Mouse (Mus musculus) liver, postnatal 0 days (tissue): ENCODE measurements around the gene Cyren. TPM values are rescaled to one million over a fixed set of nuclear protein-coding genes. Genes with fewer than 3 reads are reported as not detected.

ENCODE experiments used
- ATAC-seq: fragments of 200-750 bp; cut with Nextera tagmentation; 2 replicates; pipeline ENCODE4 v1.8.0; 2017; ENCODE audit warnings: mild to moderate bottlenecking, moderate library complexity
- DNase-seq: peaks from one replicate; pipeline ENCODE4 v3.0.0-alpha.2; 2016
- H3K27ac ChIP-seq: fragments of 300-500 bp; sonication (generic); 2 replicates; pipeline ENCODE4 v1.5.1; 2014; ENCODE audit warnings: antibody characterized with exemption, moderate library complexity, mild to moderate bottlenecking, low read depth
- H3K27me3 ChIP-seq: fragments of 300-500 bp; sonication (generic); 2 replicates; pipeline ENCODE4 v1.6.1; 2014; ENCODE audit warnings: low read length, control low read depth, mixed read lengths; ENCODE audit not compliant: insufficient read depth
- H3K36me3 ChIP-seq: fragments of 300-500 bp; sonication (generic); replicated peaks from 2 replicates; pipeline ENCODE4 v1.6.1; 2014; ENCODE audit warnings: mild to moderate bottlenecking, control low read depth, low read length, moderate library complexity, mixed read lengths; ENCODE audit not compliant: insufficient read depth
- H3K4me1 ChIP-seq: fragments of 300-500 bp; sonication (generic); 2 replicates; pipeline ENCODE4 v1.6.1; 2014; ENCODE audit warnings: antibody characterized with exemption, mild to moderate bottlenecking, control low read depth; ENCODE audit not compliant: insufficient read depth
- H3K4me2 ChIP-seq: fragments of 300-500 bp; sonication (generic); 2 replicates; pipeline ENCODE4 v1.6.1; 2014; ENCODE audit warnings: low read depth, mild to moderate bottlenecking, low read length, moderate library complexity, mixed read lengths
- H3K4me3 ChIP-seq: fragments of 300-500 bp; sonication (generic); 2 replicates; pipeline ENCODE4 v1.5.1; 2014; ENCODE audit warnings: low read depth, low read length
- H3K9ac ChIP-seq: fragments of 300-500 bp; sonication (generic); replicated peaks from 2 replicates; pipeline ENCODE4 v1.6.1; 2014; ENCODE audit warnings: mild to moderate bottlenecking, moderate library complexity
- H3K9me3 ChIP-seq: fragments of 300-500 bp; sonication (generic); 2 replicates; pipeline ENCODE4 v1.6.1; 2016; ENCODE audit warnings: mild to moderate bottlenecking, control low read depth, low read length, mixed read lengths
- CTCF ChIP-seq: sonication (generic); IDR thresholded peaks from 2 replicates; pipeline ENCODE4 v1.5.1; 2016; ENCODE audit warnings: antibody characterized with exemption, low read depth
- EP300 ChIP-seq: IDR thresholded peaks from 2 replicates; pipeline ENCODE4 v1.6.1; 2016; ENCODE audit warnings: antibody characterized with exemption, low read depth, mild to moderate bottlenecking
- WGBS: fragments of 180-500 bp; shearing (Covaris S2); extraction: QIAGEN DNeasy Blood & Tissue Kit; methylation state at CpG from one replicate; pipeline ENCODE4 v1.1.7; 2014; ENCODE audit not compliant: insufficient replicate concordance; 5-methylcytosine and 5-hydroxymethylcytosine counted together
- polyA plus RNA-seq: library from polyadenylated mRNA; unstranded; fragments of >200 nt; fragmentation: Nextera tagmentation; extraction: Ambion mirVana; gene quantifications from 2 replicates; pipeline ENCODE4 v1.2.1, GENCODE M21; 2015

Cyren gene
- polyA plus RNA-seq, 1 experiment from 2014 or later, result 4.9 TPM

DNA sequence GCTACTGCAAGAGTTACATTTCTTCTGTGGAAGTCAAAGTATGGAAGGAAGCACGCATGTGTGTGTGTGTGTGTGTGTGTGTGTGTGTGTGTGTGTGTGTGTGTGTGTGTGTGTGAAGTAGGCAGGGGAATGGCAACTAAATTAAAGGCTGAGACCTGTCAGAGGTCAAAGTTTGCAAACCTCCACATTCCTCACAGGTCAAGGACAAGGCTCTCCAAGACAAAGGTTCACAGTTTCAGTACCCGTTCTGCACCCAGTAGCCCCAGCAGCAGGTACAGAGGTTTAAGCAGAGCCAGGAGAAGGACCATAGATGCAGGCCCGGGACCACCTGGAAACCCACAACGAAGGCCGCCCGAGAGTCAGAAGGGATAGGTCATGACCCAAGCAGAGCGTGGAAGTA, 41.3 kb upstream of the Cyren start:
- Histone ChIP-seq H3K4me2 (no peak overlapping the region), H3K27me3 (no peaks in the 10 kb centered on the region), H3K9ac (no peak overlapping the region), H3K9me3 (no peaks in the 10 kb centered on the region), H3K27ac (no peak overlapping the region), H3K36me3 (no peaks in the 10 kb centered on the region), H3K4me3 (no peak overlapping the region), H3K4me1 (no peaks in the 10 kb centered on the region)
- ATAC-seq (no peak), DNase-seq (no peak)
- TF ChIP-seq EP300 (no peak), CTCF (no peak)
- WGBS, result 78% methylated on average over 7 of the region's 7 CpGs

DNA sequence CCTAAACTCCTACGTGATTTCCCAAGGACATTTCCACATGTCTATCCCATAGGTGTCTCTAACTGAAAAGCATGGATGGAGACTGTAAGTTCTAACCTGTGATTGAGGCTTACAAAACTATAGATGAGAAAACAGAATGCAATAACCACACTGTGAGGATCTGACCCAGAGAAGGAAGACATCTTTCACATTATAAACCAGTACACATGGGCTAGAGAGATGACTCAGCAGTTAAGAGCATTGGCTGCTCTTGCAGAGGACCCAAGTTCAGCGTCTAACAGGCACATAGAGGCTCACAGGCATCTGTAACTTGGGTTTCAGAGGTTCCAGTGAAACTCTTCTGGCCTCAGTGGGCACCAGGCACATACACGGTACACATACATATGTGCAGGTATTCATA, 36.6 kb upstream of the Cyren start:
- no peak overlapping the region for H3K9ac ChIP-seq
- H3K4me1 ChIP-seq, result peaks cover 6% of the 10 kb centered on the region
- WGBS, result 68% methylated on average over 3 of the region's 3 CpGs
- no peaks in the 10 kb centered on the region for H3K27me3 ChIP-seq
- H3K9me3 ChIP-seq, result no peaks in the 10 kb centered on the region
- no peaks in the 10 kb centered on the region for H3K36me3 ChIP-seq
- H3K4me2 ChIP-seq, result no peak overlapping the region
- TF ChIP-seq EP300, result no peak
- TF ChIP-seq CTCF, result no peak
- ATAC-seq (no peak), DNase-seq (no peak)
- H3K27ac ChIP-seq, result no peak overlapping the region
- H3K4me3 ChIP-seq, result no peak overlapping the region

GRCm38 (mm10) chr6:34913341-34914040, 35.6 kb upstream of the Cyren start:
- Histone ChIP-seq H3K36me3 (peaks cover 5% of the 10 kb centered on the region), H3K4me3 (no peak overlapping the region), H3K27ac (no peak overlapping the region), H3K9ac (no peak overlapping the region), H3K4me1 (peaks cover 12% of the 10 kb centered on the region), H3K9me3 (no peaks in the 10 kb centered on the region), H3K4me2 (no peak overlapping the region), H3K27me3 (no peaks in the 10 kb centered on the region)
- no peak for DNase-seq
- 79% methylated on average over 13 of the region's 13 CpGs for WGBS
- TF ChIP-seq EP300 (no peak), CTCF (no peak)
- no peak for ATAC-seq

- under 1% methylated on average over 61 of the region's 64 CpGs for WGBS
- no peaks in the 10 kb centered on the region for H3K9me3 ChIP-seq
- H3K4me3 ChIP-seq, result peak within 1 kb of the TSS; percentile 68
- no peaks in the 10 kb centered on the region for H3K27me3 ChIP-seq
- peak within 1 kb of the TSS; percentile 75 for H3K4me2 ChIP-seq
- peaks cover 24% of the 10 kb centered on the region for H3K36me3 ChIP-seq
- peak within 1 kb of the TSS; percentile 71 for H3K9ac ChIP-seq
- DNase-seq, result peak; percentile 99
- peak within 1 kb of the TSS; percentile 55 for H3K27ac ChIP-seq
- peak; percentile 89 for ATAC-seq
- H3K4me1 ChIP-seq, result peaks cover 34% of the 10 kb centered on the region
- no peak for TF ChIP-seq EP300
- peak; percentile 49 for TF ChIP-seq CTCF
Measured at GRCm38 (mm10) chr6:34910371-34911219, 32.7 kb upstream of the Cyren start, which contains the start of gene Wdr91. Gene Wdr91, minus strand, starts transcription at chr6:34910876.

- TF ChIP-seq EP300, result no peak
- TF ChIP-seq CTCF, result no peak
- H3K4me2 ChIP-seq, result peak overlapping the region; percentile 75
- WGBS, result 44% methylated on average over 8 of the region's 8 CpGs
- peak overlapping the region; percentile 68 for H3K4me3 ChIP-seq
- no peaks in the 10 kb centered on the region for H3K27me3 ChIP-seq
- DNase-seq, result no peak
- H3K9me3 ChIP-seq, result no peaks in the 10 kb centered on the region
- H3K36me3 ChIP-seq, result peaks cover 32% of the 10 kb centered on the region
- H3K27ac ChIP-seq, result peak overlapping the region; percentile 55
- peak overlapping the region; percentile 71 for H3K9ac ChIP-seq
- ATAC-seq, result no peak
- peaks cover 34% of the 10 kb centered on the region for H3K4me1 ChIP-seq
Measured at GRCm38 (mm10) chr6:34909631-34910345, 31.9 kb upstream of the Cyren start.
